Mouse (Mus musculus) ES-E14 (cell line): ENCODE results near the gene Dnm2.

ENCODE experiments used
- CHD2 ChIP-seq: IDR thresholded peaks from 2 replicates; pipeline ENCODE4 v1.6.1; 2014; ENCODE audit warnings: mild to moderate bottlenecking, low read depth, low read length, inconsistent platforms
- HCFC1 ChIP-seq: IDR thresholded peaks from 2 replicates; pipeline ENCODE4 v1.6.1; 2012; ENCODE audit warnings: low read length, inconsistent platforms, borderline replicate concordance; ENCODE audit not compliant: insufficient read depth

DNA sequence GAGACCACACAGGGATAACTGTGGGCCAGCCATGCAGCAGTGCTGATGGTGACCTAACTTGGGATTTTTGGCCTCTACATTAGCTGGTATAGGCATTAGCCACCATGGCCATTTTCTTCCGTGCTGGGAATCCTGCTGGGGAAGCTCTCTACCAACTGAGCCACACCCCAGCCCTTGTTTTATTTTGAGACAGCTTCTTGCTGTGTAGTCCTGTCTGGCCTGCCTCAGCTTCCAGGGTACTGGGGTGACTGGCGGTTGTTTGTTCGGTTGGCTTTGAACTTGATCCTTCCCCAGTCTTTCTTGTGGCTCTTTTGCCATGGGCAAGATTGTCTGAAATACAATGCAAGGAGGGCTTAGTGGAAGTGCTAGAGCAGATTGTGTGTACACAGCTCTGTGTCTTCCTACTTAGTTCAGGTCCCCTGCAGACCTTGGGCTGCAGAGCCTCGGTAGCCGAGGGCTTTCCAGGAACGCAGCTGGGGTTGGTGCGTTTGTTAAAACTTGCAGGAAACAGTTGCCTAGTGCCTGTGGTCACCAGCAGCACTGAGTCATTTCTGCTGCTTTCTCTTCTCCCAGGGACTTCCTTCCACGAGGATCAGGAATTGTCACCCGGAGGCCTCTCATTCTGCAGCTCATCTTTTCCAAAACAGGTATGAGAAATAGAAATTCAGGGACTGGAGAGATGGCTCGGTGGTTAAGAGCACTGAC lies 32.4 kb downstream of the Dnm2 start:
- TF ChIP-seq HCFC1 = no peak
- no peak for TF ChIP-seq CHD2
